Mouse (Mus musculus) spleen, adult 2 months (tissue): ENCODE measurements around the gene Nedd9.

Source experiments
- CTCF ChIP-seq: fragments of 200-500 bp; IDR thresholded peaks from 2 replicates; pipeline ENCODE4 v1.5.1; 2011; ENCODE audit warnings: mild to moderate bottlenecking, inconsistent platforms; ENCODE audit not compliant: insufficient read depth, insufficient read length, insufficient replicate concordance; ENCODE audit errors: extremely low read depth
- POLR2A ChIP-seq: fragments of 200-500 bp; IDR thresholded peaks from 2 replicates; pipeline ENCODE4 v1.6.1; 2011; ENCODE audit warnings: low read depth, low read length, inconsistent platforms

DNA sequence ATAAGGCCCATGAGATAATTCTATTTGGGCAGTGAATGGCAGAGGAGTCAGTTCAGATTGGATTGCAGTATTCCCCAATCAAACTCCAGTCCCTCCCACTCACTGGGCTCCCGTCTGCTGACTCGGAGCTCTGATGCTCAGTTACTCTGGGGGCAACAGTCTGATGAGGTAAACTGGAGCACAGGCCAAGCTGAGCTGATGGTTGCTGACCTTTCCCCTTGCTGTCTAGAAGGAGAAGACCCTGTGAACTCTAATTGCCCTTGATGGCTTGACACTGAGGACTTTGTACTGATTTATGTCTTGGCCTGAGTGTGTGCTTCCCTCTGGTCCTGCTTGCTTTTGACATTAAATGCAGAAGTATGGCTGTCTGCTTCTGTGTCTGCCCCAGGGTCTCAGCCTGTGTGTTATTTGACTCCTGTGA, 110.1 kb downstream of the Nedd9 start:
- TF ChIP-seq CTCF = no peak
- no peak for TF ChIP-seq POLR2A
